Mouse (Mus musculus) c-Kit-positive CD71-positive TER-119-positive erythroid progenitor cells, embryonic 14.5 days (primary cell): ENCODE results near the gene Gm17571.

Source experiments
- DNase-seq: peaks from one replicate; pipeline ENCODE4 v3.0.0-alpha.2; 2013; ENCODE audit warnings: low spot score

Gm17571 gene

GRCm38 (mm10) chr9:13455231-13455630, 8.7 kb upstream of the Gm17571 start:
- DNase-seq: no peak

DNA sequence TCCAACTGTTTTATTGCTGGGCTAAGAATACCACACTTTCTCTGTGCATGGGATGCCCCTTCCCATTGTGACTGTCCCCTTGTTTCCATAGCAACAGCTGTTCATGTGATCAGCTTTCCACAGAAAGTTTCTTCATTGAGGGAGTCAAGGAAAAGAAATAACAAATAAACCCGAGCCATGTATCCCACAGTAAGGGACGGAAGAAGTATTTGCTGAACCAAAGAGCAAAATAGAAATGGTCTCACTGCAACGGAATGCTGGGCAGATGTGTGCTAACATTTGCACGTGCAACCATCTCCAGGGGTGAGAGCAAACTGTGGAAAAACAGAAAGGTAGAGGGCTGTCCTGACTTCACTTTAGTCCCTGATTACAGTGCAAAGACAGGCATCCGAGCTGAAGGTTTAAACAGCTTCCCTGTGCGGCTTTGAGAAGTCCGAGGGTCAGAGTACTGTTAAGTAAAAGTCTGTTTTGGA, 8.1 kb upstream of the Gm17571 start:
- no peak for DNase-seq

GRCm38 (mm10) chr9:13448716-13449115, 2.2 kb upstream of the Gm17571 start:
- no peak for DNase-seq

DNA sequence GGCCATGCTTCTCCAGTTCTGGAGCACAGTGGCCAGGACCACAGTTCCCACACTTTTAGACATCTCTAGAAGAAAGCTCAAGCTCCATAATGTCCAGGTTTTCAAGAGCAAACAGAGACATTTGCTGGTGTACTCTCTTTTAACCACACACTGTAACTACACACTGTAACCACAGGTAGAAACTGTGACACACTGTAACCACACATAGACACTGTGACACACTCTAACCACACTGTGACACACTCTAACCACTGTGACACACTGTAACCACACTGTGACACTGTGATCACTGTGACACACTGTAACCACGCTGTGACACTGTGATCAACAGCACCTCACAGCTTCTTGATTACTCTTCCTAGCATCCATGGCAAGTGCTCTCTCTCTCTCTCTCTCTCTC, 317 bp downstream of the Gm17571 start:
- no peak for DNase-seq

- DNase-seq: no peak
Measured at GRCm38 (mm10) chr9:13443484-13444211, 2.9 kb downstream of the Gm17571 start.

DNA sequence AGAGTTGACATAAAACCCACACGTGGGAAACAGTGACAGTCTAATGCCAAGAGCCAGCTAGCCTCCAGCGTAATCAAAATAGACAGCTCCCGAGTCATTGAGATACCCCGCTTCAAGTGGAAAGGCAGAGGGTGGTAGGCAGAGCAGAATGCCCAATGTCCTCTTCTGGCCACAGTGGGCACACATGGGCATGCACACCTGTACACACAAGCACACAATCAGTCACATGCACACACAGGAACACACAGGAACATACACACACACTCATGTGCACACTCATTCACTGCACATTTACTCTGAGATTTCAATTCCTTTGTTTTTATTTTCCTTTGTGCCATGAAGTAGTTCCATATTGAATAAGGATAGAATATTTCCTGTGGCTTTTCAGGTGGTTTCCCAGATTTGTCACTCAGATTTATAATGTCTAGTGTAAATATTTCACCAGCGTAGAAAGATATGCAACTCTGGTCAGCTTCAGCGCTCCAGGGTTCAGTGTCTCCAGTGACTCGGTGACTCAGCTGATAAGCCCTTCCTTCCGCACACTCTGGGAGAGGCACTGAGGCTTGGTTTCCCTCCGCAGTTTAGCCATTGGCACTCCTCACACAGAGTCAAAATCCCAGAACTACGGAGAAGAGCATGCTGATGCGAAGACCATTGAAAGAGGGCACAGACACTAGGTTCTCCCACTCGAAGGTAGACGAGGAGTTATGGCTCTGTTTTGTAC, 4.4 kb downstream of the Gm17571 start:
- DNase-seq: no peak

- no peak for DNase-seq
Measured at GRCm38 (mm10) chr9:13440911-13441310, 5.6 kb downstream of the Gm17571 start.

GRCm38 (mm10) chr9:13433501-13434090, 13.0 kb downstream of the Gm17571 start:
- no peak for DNase-seq

GRCm38 (mm10) chr9:13431646-13432045, 14.9 kb downstream of the Gm17571 start:
- DNase-seq: no peak

GRCm38 (mm10) chr9:13430744-13431143, 15.8 kb downstream of the Gm17571 start:
- no peak for DNase-seq

DNA sequence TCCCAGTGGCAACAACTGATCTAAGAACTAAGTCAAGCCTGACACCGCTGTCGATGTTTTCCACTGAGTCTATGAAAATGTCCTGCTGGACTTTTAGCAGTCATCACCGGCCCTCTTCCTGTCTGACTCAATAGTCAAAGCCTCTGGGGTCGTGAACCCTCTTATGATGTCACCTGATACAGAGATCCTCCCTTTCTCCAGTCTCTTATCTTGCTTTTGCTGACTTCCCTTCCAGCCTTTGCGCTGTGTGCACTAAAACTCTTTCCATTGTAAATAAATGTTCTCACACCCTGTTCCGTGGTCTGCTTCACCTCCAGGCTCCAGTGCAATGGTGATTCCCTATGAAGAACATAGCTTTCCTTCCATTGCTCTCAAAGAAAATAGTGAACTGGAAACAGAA, 16.3 kb downstream of the Gm17571 start:
- no peak for DNase-seq

- no peak for DNase-seq
Measured at GRCm38 (mm10) chr9:13429477-13430125, 17.0 kb downstream of the Gm17571 start.

DNA sequence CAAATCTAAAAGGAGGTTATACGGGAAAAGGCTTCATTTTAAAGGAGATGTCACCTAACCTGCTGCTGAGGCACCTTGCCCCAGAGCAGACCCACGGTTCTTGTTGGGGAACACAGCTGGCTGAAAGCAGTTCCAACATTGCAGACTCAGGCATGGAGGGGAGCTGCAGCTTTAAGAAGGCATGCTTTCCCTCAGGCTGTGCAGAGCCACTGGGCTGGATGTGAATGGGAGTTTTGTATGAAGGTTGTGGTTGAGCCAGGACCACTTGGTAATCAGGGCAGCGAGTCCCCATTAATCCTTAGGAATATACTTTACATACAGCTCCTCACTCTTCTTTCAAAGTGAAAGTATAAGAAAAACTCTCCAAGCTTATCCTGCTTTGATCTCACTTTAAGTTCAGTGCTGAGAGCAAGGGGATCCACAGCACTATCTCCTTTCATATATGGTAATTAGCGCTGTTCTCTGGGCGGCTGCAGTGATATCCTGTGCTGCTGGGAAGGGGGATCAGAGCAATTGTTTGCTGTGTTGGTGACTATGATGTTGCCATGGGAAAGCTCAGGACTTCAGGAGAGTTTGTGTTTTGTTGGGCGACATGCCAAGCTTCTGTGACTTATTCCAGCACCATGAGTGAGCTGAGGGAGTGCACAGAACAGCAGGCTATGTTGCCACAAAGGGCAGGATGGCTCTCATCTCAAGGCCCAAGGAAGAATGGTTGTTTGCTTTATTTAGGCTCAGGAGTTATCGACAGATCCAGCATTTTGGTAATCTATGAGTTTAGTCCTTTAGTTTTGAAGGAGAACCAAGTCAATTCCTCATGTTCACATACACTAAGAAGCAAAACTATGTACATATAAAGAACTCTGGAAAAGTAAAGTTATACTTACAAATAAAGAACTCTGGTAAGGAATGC, 21.3 kb downstream of the Gm17571 start:
- DNase-seq: no peak

- no peak for DNase-seq
Measured at GRCm38 (mm10) chr9:13414230-13414766, 32.3 kb downstream of the Gm17571 start.
